Mouse (Mus musculus) C2C12 (cell line): ENCODE data around the gene Hist3h2ba.

Source experiments
- CTCF ChIP-seq: IDR thresholded peaks from one replicate; pipeline ENCODE4 v1.5.1; 2011; ENCODE audit not compliant: control insufficient read depth, insufficient read depth, insufficient read length
- MYOD1 ChIP-seq: IDR thresholded peaks from one replicate; pipeline ENCODE4 v1.6.1; 2011; ENCODE audit warnings: low read depth; ENCODE audit not compliant: control insufficient read depth, insufficient read length

DNA sequence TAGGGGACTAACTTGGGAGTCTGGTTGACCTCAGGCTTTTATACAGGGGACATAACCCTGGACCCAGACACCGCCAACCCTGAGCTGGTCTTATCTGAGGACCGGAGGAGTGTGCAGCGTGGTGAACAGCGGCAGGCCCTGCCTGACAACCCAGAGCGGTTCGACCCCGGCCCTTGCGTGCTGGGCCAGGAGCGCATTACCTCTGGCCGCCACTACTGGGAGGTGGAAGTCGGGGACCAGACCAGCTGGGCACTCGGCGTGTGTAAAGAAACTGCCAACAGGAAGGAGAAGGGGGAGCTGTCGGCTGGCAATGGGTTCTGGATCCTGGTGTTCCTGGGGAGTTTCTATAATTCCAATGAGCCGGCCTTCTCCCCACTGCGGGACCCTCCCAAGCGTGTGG, 41.4 kb downstream of the Hist3h2ba start:
- TF ChIP-seq CTCF (no peak), MYOD1 (no peak)
